Mouse (Mus musculus) bone marrow, adult 2 months (tissue): ENCODE data around the gene Dysf.

ENCODE experiments used
- CTCF ChIP-seq: fragments of 200-500 bp; IDR thresholded peaks from 2 replicates; pipeline ENCODE4 v1.5.1; 2011; ENCODE audit warnings: low read length, control low read depth; ENCODE audit not compliant: control insufficient read depth, insufficient read depth
- POLR2A ChIP-seq: fragments of 200-500 bp; IDR thresholded peaks from 2 replicates; pipeline ENCODE4 v1.6.1; 2011; ENCODE audit warnings: low read depth, mild to moderate bottlenecking, control low read depth, low read length, borderline replicate concordance; ENCODE audit not compliant: control insufficient read depth

GRCm38 (mm10) chr6:84025636-84026035 is 17.2 kb downstream of the Dysf start:
- no peak for TF ChIP-seq CTCF
- TF ChIP-seq POLR2A: no peak
